Mouse (Mus musculus): ENCODE measurements at regions not wholly inside any gene's neighbourhood (a gene's known extent, or its start where the extent isn't known, plus 50 kb on each side); places are given as distances from the start of the nearest gene placed in this dataset.

DNA sequence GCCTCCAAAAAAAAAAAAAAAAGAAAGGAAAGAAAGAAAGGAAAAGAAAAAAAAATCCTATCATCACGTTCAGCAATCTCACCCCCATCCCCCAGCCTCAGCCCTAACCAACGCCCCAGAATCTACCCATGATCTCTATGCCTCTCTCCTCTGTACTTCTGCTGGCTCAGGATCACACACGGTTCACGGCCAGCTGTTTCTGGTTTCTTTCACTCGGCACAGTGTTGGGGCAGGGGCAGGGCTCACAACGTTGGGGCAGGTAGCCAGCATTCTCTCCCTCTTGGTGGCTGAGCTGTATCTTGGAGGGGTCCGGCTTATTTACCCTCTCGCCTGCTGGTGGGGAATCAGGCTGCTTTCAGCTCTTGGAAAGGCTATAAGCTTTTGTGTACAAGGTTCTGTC lies 64.7 kb upstream of the Stx16 start:
- TF ChIP-seq MAZ (IDR thresholded peaks at IDR 0.05; ENCODE audit: low read depth, low read length) (no peak), MYC (IDR thresholded peaks at IDR 0.05; ENCODE audit: low read depth, low read length) (no peak), SMC3 (IDR thresholded peaks at IDR 0.05; ENCODE audit: low read depth, low read length) (no peak), NELFE (IDR thresholded peaks at IDR 0.05; ENCODE audit: low read depth, low read length) (no peak)

Measured in CH12.LX (cell line).